Mouse (Mus musculus): ENCODE measurements around the gene Endou.

DNA sequence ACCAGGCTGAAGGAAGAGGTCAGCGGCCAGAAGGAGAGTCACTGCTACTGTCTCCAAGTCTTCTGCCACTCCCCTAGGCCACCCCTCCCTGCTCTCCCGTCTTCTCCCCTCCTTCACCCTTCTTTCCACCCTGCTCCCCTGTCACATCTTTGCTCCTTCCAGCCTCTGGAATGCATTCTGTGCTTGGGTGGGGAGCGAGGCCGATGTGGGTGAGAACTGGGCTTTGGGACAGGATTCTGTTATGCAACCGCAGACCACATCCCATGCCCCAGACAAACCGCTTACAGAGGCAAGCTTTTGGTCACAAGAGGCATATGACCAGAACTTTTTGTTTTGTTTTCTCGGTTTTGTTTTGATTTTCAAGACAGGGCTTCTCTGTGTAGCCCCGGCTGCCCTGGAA, 4.1 kb downstream of the Endou start:
- TF ChIP-seq POLR2A (IDR thresholded peaks at IDR 0.05; ENCODE audit: borderline replicate concordance, extremely low read depth, low read depth, low read length) (no peak), CTCF (IDR thresholded peaks at IDR 0.05; ENCODE audit: insufficient read depth, low read length) (no peak)
